Mouse (Mus musculus): ENCODE measurements around the gene Gm45233. TPM values are rescaled to one million over a fixed set of nuclear protein-coding genes. Genes with fewer than 3 reads are reported as not detected.

Gm45233 gene
- polyA plus RNA-seq, 1 experiment from 2014 or later, result 0.24 TPM

DNA sequence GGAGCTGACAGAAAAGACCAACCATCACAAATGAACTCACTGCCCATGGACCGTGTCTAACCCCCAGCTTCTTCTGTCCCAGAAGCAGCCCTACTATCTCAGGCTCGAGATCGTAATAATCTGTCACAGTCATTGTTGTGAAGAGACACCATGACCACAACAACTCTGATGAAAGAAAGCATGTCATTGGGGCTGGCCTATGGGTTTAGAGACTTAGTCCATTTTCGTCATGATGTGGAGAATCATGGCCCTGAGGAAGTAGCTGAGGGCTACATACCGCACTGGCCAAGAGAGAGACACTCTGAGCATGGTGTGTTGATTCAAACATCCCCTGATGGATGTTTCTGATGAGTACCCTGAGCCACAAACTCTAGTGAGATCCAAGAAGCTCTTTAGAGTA is 9.3 kb upstream of the Gm45233 start:
- H3K9me3 ChIP-seq, result no peaks in the 10 kb centered on the region
- H3K36me3 ChIP-seq (replicated peaks), result no peaks in the 10 kb centered on the region
- no peaks in the 10 kb centered on the region for H3K4me1 ChIP-seq
- WGBS, result 93% methylated on average over 5 of the region's 5 CpGs
- DNase-seq (ENCODE audit: low spot score), result no peak
- no peak overlapping the region for H3K27ac ChIP-seq (replicated peaks)
- H3K4me3 ChIP-seq, result no peak overlapping the region
- H3K27me3 ChIP-seq (replicated peaks; ENCODE audit: low read depth, poor library complexity, severe bottlenecking), result no peaks in the 10 kb centered on the region

- Histone ChIP-seq H3K27me3 (replicated peaks; ENCODE audit: low read depth, poor library complexity, severe bottlenecking) (no peaks in the 10 kb centered on the region), H3K27ac (replicated peaks) (no peak within 1 kb of the TSS), H3K4me3 (no peak within 1 kb of the TSS), H3K4me1 (no peaks in the 10 kb centered on the region), H3K9me3 (no peaks in the 10 kb centered on the region), H3K36me3 (replicated peaks) (no peaks in the 10 kb centered on the region)
- WGBS, result 82% methylated on average over 10 of the region's 10 CpGs
- no peak for DNase-seq (ENCODE audit: low spot score)
These were observed 7.3 kb upstream of the Gm45233 start, which contains the start of gene Nkg7 for GRCm38 (mm10) chr7:43436341-43437255. Nkg7 (plus strand) TSS chr7:43437073.

DNA sequence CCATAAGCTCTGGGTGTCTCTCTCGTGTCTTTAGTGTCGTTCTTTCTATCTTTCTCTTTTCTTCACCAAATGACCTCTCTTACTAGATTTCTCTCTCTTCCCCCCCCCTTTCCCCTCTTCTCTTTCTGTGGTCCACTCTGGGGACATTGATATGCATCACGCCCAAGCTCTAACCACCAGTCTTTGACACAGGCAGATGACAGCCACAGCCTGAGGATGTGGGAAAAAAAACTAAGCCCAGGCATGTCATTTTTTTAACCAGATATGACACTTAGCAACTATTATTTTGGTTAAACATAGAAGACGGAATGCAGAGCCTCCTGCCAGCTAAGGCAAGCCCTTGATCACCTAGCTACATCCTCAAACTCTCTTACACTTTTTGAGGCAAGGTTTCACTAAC is 5.3 kb upstream of the Gm45233 start:
- 83% methylated on average over 4 of the region's 4 CpGs for WGBS
- no peak for DNase-seq (ENCODE audit: low spot score)
- Histone ChIP-seq H3K36me3 (replicated peaks) (no peaks in the 10 kb centered on the region), H3K4me1 (peaks cover 8% of the 10 kb centered on the region), H3K27me3 (replicated peaks; ENCODE audit: low read depth, poor library complexity, severe bottlenecking) (no peaks in the 10 kb centered on the region), H3K9me3 (no peaks in the 10 kb centered on the region), H3K27ac (replicated peaks) (no peak overlapping the region), H3K4me3 (no peak overlapping the region)

DNA sequence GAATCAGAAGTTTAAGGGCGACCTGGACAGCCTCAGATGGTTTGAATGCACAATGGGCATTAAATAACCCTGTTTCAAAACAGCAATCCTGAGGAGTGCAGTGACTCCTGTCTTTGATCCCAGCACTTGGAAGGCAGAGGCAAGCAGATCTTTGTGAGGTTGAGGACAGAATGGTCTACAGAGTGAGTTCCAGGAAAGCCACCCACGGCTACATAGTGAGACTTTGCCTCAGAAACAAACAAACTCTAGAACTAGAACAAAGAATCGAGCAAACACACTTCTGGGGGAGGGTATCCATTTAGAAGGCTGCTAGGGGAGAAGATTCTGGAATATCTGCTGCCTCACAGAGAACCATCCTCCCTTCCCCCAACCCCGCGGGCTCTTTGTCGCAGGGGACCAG is 3.4 kb upstream of the Gm45233 start, which contains the start of gene Cldnd2:
Gene Cldnd2, plus strand, starts transcription at position 301 of the 400 bp plus-strand sequence.
- Histone ChIP-seq H3K27ac (replicated peaks) (no peak within 1 kb of the TSS), H3K27me3 (replicated peaks; ENCODE audit: low read depth, poor library complexity, severe bottlenecking) (no peaks in the 10 kb centered on the region), H3K4me1 (peaks cover 19% of the 10 kb centered on the region), H3K36me3 (replicated peaks) (no peaks in the 10 kb centered on the region), H3K4me3 (no peak within 1 kb of the TSS), H3K9me3 (no peaks in the 10 kb centered on the region)
- WGBS, result 83% methylated on average over 6 of the region's 6 CpGs
- no peak for DNase-seq (ENCODE audit: low spot score)

DNA sequence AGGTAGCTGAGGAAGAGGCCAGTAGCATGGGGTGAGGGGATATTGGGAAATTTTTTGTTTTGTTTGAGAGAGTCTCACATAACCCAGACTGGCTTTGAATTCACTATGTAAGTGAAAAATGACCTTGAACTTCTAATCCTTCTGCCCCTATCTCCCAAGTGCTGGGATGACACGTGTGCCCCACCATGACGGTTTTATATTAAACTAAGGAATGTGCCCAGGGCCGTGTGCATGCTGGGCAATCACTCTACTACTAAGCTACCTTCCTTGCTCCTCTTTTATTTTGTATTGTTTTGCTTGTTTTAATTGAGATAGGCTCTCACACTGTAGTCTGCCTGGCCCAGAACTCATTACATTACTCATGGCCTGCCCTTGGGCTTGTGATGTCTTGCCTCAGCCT is 2.9 kb upstream of the Gm45233 start:
- DNase-seq (ENCODE audit: low spot score), result no peak
- no peaks in the 10 kb centered on the region for H3K9me3 ChIP-seq
- no peak overlapping the region for H3K27ac ChIP-seq (replicated peaks)
- no peak overlapping the region for H3K4me3 ChIP-seq
- no peaks in the 10 kb centered on the region for H3K27me3 ChIP-seq (replicated peaks; ENCODE audit: low read depth, poor library complexity, severe bottlenecking)
- peaks cover 19% of the 10 kb centered on the region for H3K4me1 ChIP-seq
- H3K36me3 ChIP-seq (replicated peaks), result no peaks in the 10 kb centered on the region
- WGBS, result 74% methylated on average over 3 of the region's 3 CpGs

DNA sequence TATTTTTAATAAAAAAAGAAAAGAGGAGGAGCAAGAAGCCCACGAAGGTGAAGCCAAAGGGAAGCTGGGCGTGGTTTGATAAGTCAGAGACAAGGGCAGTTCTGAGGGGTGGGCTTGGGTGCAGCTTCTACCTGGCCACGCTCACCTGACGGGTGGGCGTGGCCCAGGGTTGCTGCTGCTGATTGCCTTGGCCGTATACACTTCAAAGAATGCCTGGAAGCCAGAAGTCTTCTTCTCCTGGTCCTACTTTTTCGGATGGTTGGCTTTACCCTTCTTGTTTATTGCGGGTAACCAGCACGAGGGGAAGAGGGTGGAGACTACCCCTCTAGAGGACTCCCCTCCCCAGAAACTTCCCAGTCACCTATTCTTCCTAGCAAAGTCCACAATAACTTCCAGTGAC is 1.2 kb upstream of the Gm45233 start:
- peaks cover 19% of the 10 kb centered on the region for H3K4me1 ChIP-seq
- peak overlapping the region; percentile 89 for H3K27ac ChIP-seq (replicated peaks)
- H3K27me3 ChIP-seq (replicated peaks; ENCODE audit: low read depth, poor library complexity, severe bottlenecking), result no peaks in the 10 kb centered on the region
- 9% methylated on average over 9 of the region's 9 CpGs for WGBS
- H3K36me3 ChIP-seq (replicated peaks), result no peaks in the 10 kb centered on the region
- H3K4me3 ChIP-seq, result peak overlapping the region; percentile 69
- H3K9me3 ChIP-seq, result no peaks in the 10 kb centered on the region
- DNase-seq (ENCODE audit: low spot score), result peak; percentile 13

GRCm38 (mm10) chr7:43443126-43443916 is 607 bp upstream of the Gm45233 start:
- Histone ChIP-seq H3K4me3 (peak overlapping the region; percentile 69), H3K9me3 (no peaks in the 10 kb centered on the region)

GRCm38 (mm10) chr7:43447801-43448200 is 3.9 kb downstream of the Gm45233 start:
- Histone ChIP-seq H3K9me3 (no peaks in the 10 kb centered on the region), H3K36me3 (replicated peaks) (peaks cover 16% of the 10 kb centered on the region), H3K4me1 (peaks cover 16% of the 10 kb centered on the region), H3K27ac (replicated peaks) (no peak overlapping the region), H3K4me3 (no peak overlapping the region), H3K27me3 (replicated peaks; ENCODE audit: low read depth, poor library complexity, severe bottlenecking) (no peaks in the 10 kb centered on the region)
- WGBS, result 91% methylated on average over 4 of the region's 4 CpGs
- DNase-seq (ENCODE audit: low spot score), result no peak

More at GRCm38 (mm10) chr7:43443126-43443916, 607 bp upstream of the Gm45233 start:
- H3K27me3 ChIP-seq (replicated peaks; ENCODE audit: low read depth, poor library complexity, severe bottlenecking), result no peaks in the 10 kb centered on the region
- peaks cover 19% of the 10 kb centered on the region for H3K4me1 ChIP-seq
- WGBS, result under 1% methylated on average over 36 of the region's 36 CpGs
- peak overlapping the region; percentile 89 for H3K27ac ChIP-seq (replicated peaks)
- peak; percentile 78 for DNase-seq (ENCODE audit: low spot score)
- no peaks in the 10 kb centered on the region for H3K36me3 ChIP-seq (replicated peaks)

DNA sequence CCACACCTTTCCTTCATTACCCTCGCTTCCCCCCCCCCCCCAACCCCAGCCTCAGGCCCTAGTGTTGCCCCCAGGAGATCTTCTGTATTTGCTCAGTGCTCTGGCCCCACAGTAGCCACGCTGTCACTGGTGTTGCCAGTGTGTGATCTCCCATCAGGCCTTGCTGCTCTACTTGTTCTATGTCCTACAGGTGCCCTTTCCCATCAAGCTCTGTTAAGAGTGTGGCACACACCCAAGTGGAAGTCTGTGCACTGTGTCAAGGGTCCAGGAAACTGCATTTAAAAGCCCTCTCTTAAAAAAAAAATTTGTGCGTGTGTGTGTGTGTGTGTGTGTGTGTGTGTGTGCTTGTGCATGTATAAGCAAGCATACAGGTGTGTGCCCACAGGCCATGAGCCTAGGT is 4.3 kb downstream of the Gm45233 start:
- Histone ChIP-seq H3K4me3 (no peak overlapping the region), H3K36me3 (replicated peaks) (peaks cover 21% of the 10 kb centered on the region), H3K27ac (replicated peaks) (no peak overlapping the region), H3K4me1 (peaks cover 12% of the 10 kb centered on the region), H3K27me3 (replicated peaks; ENCODE audit: low read depth, poor library complexity, severe bottlenecking) (no peaks in the 10 kb centered on the region), H3K9me3 (no peaks in the 10 kb centered on the region)
- WGBS, result 84% methylated on average over 3 of the region's 3 CpGs
- DNase-seq (ENCODE audit: low spot score), result no peak

- peaks cover 37% of the 10 kb centered on the region for H3K36me3 ChIP-seq (replicated peaks)
- 96% methylated on average over 2 of the region's 2 CpGs for WGBS
- H3K9me3 ChIP-seq, result no peaks in the 10 kb centered on the region
These were observed 5.9 kb downstream of the Gm45233 start for GRCm38 (mm10) chr7:43449811-43450210.

DNA sequence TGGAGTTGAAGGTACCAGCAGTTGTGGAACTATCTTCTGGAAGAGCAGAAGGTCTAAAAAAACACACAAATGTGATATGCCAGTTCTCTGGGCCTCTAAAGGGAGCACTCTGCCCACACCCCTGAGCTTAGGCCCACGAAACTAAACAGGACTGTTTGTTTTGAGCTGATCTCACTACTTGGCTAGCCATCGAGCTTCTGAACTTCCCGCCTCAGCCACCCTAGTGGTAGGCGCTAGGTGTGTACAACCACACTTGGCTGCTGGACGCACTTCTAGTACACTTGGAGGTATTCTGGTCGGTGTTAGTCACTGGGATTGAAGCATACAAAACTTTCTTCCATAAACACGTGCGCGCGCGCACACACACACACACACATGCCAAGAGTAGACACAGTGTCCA is 7.8 kb downstream of the Gm45233 start:
- WGBS, result 95% methylated on average over 11 of the region's 11 CpGs
- H3K9me3 ChIP-seq, result no peaks in the 10 kb centered on the region
- no peak overlapping the region for H3K4me3 ChIP-seq
- no peaks in the 10 kb centered on the region for H3K27me3 ChIP-seq (replicated peaks; ENCODE audit: low read depth, poor library complexity, severe bottlenecking)
- DNase-seq (ENCODE audit: low spot score), result no peak
- H3K4me1 ChIP-seq, result no peaks in the 10 kb centered on the region
- H3K27ac ChIP-seq (replicated peaks), result no peak overlapping the region
- peaks cover 56% of the 10 kb centered on the region for H3K36me3 ChIP-seq (replicated peaks)

More at GRCm38 (mm10) chr7:43449811-43450210, 5.9 kb downstream of the Gm45233 start:
- Histone ChIP-seq H3K27ac (replicated peaks) (no peak overlapping the region), H3K4me3 (no peak overlapping the region), H3K4me1 (peaks cover 4% of the 10 kb centered on the region; the same call in 1 of the 2 replicates), H3K27me3 (replicated peaks; ENCODE audit: low read depth, poor library complexity, severe bottlenecking) (no peaks in the 10 kb centered on the region)
- DNase-seq (ENCODE audit: low spot score), result no peak

DNA sequence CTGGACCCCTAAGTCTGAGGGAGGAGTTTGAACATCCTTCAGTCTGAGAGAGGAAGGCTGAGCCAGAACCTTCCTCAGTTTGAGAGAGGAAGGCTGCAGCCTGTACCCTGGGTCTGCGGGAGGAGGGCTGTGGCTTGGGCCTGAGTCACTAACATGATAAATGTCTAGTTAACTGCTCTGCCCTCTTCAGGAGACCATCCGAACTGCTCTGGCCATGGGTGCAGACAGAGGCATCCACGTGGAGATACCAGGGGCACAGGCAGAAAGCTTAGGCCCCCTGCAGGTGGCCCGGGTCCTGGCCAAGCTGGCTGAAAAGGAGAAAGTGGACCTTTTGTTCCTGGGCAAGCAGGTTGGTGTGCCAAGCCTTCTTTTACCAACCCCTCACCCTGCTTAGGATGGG is 8.7 kb downstream of the Gm45233 start:
- Histone ChIP-seq H3K4me3 (no peak overlapping the region), H3K9me3 (no peaks in the 10 kb centered on the region), H3K27me3 (replicated peaks; ENCODE audit: low read depth, poor library complexity, severe bottlenecking) (no peaks in the 10 kb centered on the region), H3K36me3 (replicated peaks) (peaks cover 65% of the 10 kb centered on the region), H3K4me1 (no peaks in the 10 kb centered on the region), H3K27ac (replicated peaks) (no peak overlapping the region)
- DNase-seq (ENCODE audit: low spot score), result no peak
- 43% methylated on average over 4 of the region's 4 CpGs for WGBS

Data from embryonic facial prominence, embryonic 10.5 days (tissue).